Mouse (Mus musculus): ENCODE data around the gene Golga4.

Golga4 gene

GRCm38 (mm10) chr9:118488896-118489578 is 17.0 kb upstream of the Golga4 start:
- DNase-seq (ENCODE audit: low spot score), result no peak

- no peak for DNase-seq (ENCODE audit: low spot score)
Measured at GRCm38 (mm10) chr9:118489579-118490019, 16.5 kb upstream of the Golga4 start.

- DNase-seq (ENCODE audit: low spot score), result no peak
Measured at GRCm38 (mm10) chr9:118491195-118491594, 14.9 kb upstream of the Golga4 start.

- DNase-seq (ENCODE audit: low spot score), result no peak
Measured at GRCm38 (mm10) chr9:118492932-118493698, 13.0 kb upstream of the Golga4 start.

- DNase-seq (ENCODE audit: low spot score), result no peak
Measured at GRCm38 (mm10) chr9:118494106-118494505, 12.0 kb upstream of the Golga4 start.

GRCm38 (mm10) chr9:118495933-118496332 is 10.1 kb upstream of the Golga4 start:
- DNase-seq (ENCODE audit: low spot score), result no peak

GRCm38 (mm10) chr9:118496952-118497351 is 9.1 kb upstream of the Golga4 start:
- DNase-seq (ENCODE audit: low spot score), result no peak

- no peak for DNase-seq (ENCODE audit: low spot score)
Measured at GRCm38 (mm10) chr9:118498061-118498460, 8.0 kb upstream of the Golga4 start.

- DNase-seq (ENCODE audit: low spot score), result no peak
Measured at GRCm38 (mm10) chr9:118500963-118501362, 5.1 kb upstream of the Golga4 start.

- no peak for DNase-seq (ENCODE audit: low spot score)
Measured at GRCm38 (mm10) chr9:118504656-118505055, 1.4 kb upstream of the Golga4 start.

- no peak for DNase-seq (ENCODE audit: low spot score)
Measured at GRCm38 (mm10) chr9:118506404-118507231, 551 bp downstream of the Golga4 start.

- DNase-seq (ENCODE audit: low spot score), result no peak
Measured at GRCm38 (mm10) chr9:118507552-118507951, 1.5 kb downstream of the Golga4 start.

GRCm38 (mm10) chr9:118508601-118509000 is 2.5 kb downstream of the Golga4 start:
- no peak for DNase-seq (ENCODE audit: low spot score)

GRCm38 (mm10) chr9:118510941-118511690 is 5.0 kb downstream of the Golga4 start:
- no peak for DNase-seq (ENCODE audit: low spot score)

- no peak for DNase-seq (ENCODE audit: low spot score)
Measured at GRCm38 (mm10) chr9:118512681-118513233, 6.7 kb downstream of the Golga4 start.

GRCm38 (mm10) chr9:118515476-118515875 is 9.4 kb downstream of the Golga4 start:
- DNase-seq (ENCODE audit: low spot score), result no peak

GRCm38 (mm10) chr9:118516162-118516561 is 10.1 kb downstream of the Golga4 start:
- no peak for DNase-seq (ENCODE audit: low spot score)

- no peak for DNase-seq (ENCODE audit: low spot score)
Measured at GRCm38 (mm10) chr9:118517619-118518018, 11.6 kb downstream of the Golga4 start.

- no peak for DNase-seq (ENCODE audit: low spot score)
Measured at GRCm38 (mm10) chr9:118519101-118519500, 13.0 kb downstream of the Golga4 start.

- DNase-seq (ENCODE audit: low spot score), result no peak
Measured at GRCm38 (mm10) chr9:118520011-118520410, 13.9 kb downstream of the Golga4 start.

- DNase-seq (ENCODE audit: low spot score), result no peak
Measured at GRCm38 (mm10) chr9:118520858-118521257, 14.8 kb downstream of the Golga4 start.
